Mouse (Mus musculus) cerebellum, postnatal 14 days (tissue): Measurements from ENCODE around the gene Hemgn.

Source experiments
- DNase-seq, 2 experiments: peaks; one replicate each; pipeline ENCODE4 v3.0.0; 2021; ENCODE audit warnings: mixed read lengths in 2 of 2

Gene Hemgn

GRCm38 (mm10) chr4:46412113-46412512, 1.2 kb downstream of the Hemgn start:
- DNase-seq: no peak

- no peak for DNase-seq
Measured at GRCm38 (mm10) chr4:46411489-46411888, 1.8 kb downstream of the Hemgn start.

- no peak for DNase-seq
Measured at GRCm38 (mm10) chr4:46410677-46411076, 2.6 kb downstream of the Hemgn start.

- no peak for DNase-seq
Measured at GRCm38 (mm10) chr4:46406966-46407703, 6.2 kb downstream of the Hemgn start.

- no peak for DNase-seq
Measured at GRCm38 (mm10) chr4:46404042-46404795, 9.1 kb downstream of the Hemgn start.

- DNase-seq: no peak
Measured at GRCm38 (mm10) chr4:46398839-46399238, 14.5 kb downstream of the Hemgn start.

GRCm38 (mm10) chr4:46395736-46396135, 17.6 kb downstream of the Hemgn start:
- no peak for DNase-seq

- DNase-seq: no peak
Measured at GRCm38 (mm10) chr4:46394388-46394787, 18.9 kb downstream of the Hemgn start.

GRCm38 (mm10) chr4:46390390-46390970, 22.8 kb downstream of the Hemgn start:
- DNase-seq: peak; percentile 87 to 90

- DNase-seq: peak in 1 of 2 experiments; percentile 56
Measured at GRCm38 (mm10) chr4:46389612-46390341, 23.5 kb downstream of the Hemgn start.

- peak; percentile 97 for DNase-seq
Measured at GRCm38 (mm10) chr4:46389013-46389611, 24.2 kb downstream of the Hemgn start, which contains the start of gene Trmo. Trmo (minus strand) TSS chr4:46389437.

- DNase-seq: no peak
Measured at GRCm38 (mm10) chr4:46388556-46388955, 24.8 kb downstream of the Hemgn start.

- peak; percentile 90 to 93 for DNase-seq
Measured at GRCm38 (mm10) chr4:46374869-46375368, 38.4 kb downstream of the Hemgn start.

- DNase-seq: peak; percentile 52 to 67
Measured at GRCm38 (mm10) chr4:46374455-46374854, 38.9 kb downstream of the Hemgn start.

GRCm38 (mm10) chr4:46371030-46371429, 42.3 kb downstream of the Hemgn start:
- peak; percentile 87 to 92 for DNase-seq

- DNase-seq: peak in 1 of 2 experiments; percentile 16
Measured at GRCm38 (mm10) chr4:46370406-46370805, 42.9 kb downstream of the Hemgn start.

- DNase-seq: no peak
Measured at GRCm38 (mm10) chr4:46369070-46369469, 44.2 kb downstream of the Hemgn start.

GRCm38 (mm10) chr4:46367487-46367959, 45.8 kb downstream of the Hemgn start:
- DNase-seq: no peak

GRCm38 (mm10) chr4:46364360-46364759, 48.9 kb downstream of the Hemgn start:
- DNase-seq: no peak

GRCm38 (mm10) chr4:46361258-46361657, 52.0 kb downstream of the Hemgn start:
- no peak for DNase-seq

- no peak for DNase-seq
Measured at GRCm38 (mm10) chr4:46359539-46360253, 53.6 kb downstream of the Hemgn start.
